Mouse (Mus musculus) heart, adult 2 months (tissue): Measurements from ENCODE around the gene Trpm4. TPM values are rescaled to one million over a fixed set of nuclear protein-coding genes. Genes with fewer than 3 reads are reported as not detected.

Experiments
- DNase-seq, 2 experiments: peaks; one replicate each; pipeline ENCODE4 v3.0.0; 2021
- H3K27ac ChIP-seq: fragments of 200-600 bp; 2 replicates; pipeline ENCODE4 v1.8.1; 2022
- H3K27me3 ChIP-seq: fragments of 200-500 bp; 2 replicates; pipeline ENCODE4 v1.6.1; 2012; ENCODE audit warnings: mild to moderate bottlenecking, low read length, inconsistent platforms, mixed read lengths; ENCODE audit not compliant: control insufficient read depth, insufficient read depth
- H3K36me3 ChIP-seq: fragments of 200-500 bp; 2 replicates; pipeline ENCODE4 v1.6.1; 2012; ENCODE audit warnings: low read length, inconsistent platforms; ENCODE audit not compliant: control insufficient read depth, insufficient read depth
- H3K4me1 ChIP-seq: fragments of 200-500 bp; 2 replicates; pipeline ENCODE4 v1.6.1; 2011; ENCODE audit warnings: low read length; ENCODE audit not compliant: control insufficient read depth, insufficient read depth
- H3K4me3 ChIP-seq: fragments of 200-600 bp; 2 replicates; pipeline ENCODE4 v1.8.1; 2022
- H3K79me2 ChIP-seq: fragments of 200-500 bp; replicated peaks from 2 replicates; pipeline ENCODE4 v1.6.1; 2012; ENCODE audit warnings: mild to moderate bottlenecking, inconsistent platforms, low read length, moderate library complexity, mixed read lengths; ENCODE audit not compliant: control insufficient read depth, insufficient read depth
- H3K9ac ChIP-seq: fragments of 200-500 bp; 2 replicates; pipeline ENCODE4 v1.6.1; 2012; ENCODE audit warnings: low read depth, mild to moderate bottlenecking, control low read depth, inconsistent platforms, low read length, mixed read lengths
- CTCF ChIP-seq: fragments of 200-600 bp; IDR thresholded peaks from 2 replicates; pipeline ENCODE4 v1.8.1; 2022; ENCODE audit warnings: antibody characterized with exemption, mild to moderate bottlenecking, moderate library complexity
- EP300 ChIP-seq: fragments of 200-500 bp; IDR thresholded peaks from 2 replicates; pipeline ENCODE4 v1.6.1; 2011; ENCODE audit warnings: low read depth, low read length, control low read depth; ENCODE audit not compliant: insufficient read depth
- POLR2A ChIP-seq: fragments of 200-500 bp; IDR thresholded peaks from 2 replicates; pipeline ENCODE4 v1.6.1; 2011; ENCODE audit warnings: mild to moderate bottlenecking, low read depth, low read length, control low read depth; ENCODE audit not compliant: insufficient read depth
- WGBS: fragments of 180-500 bp; shearing (Covaris S2); methylation state at CpG from one replicate; pipeline ENCODE4 v1.1.7; 2018; 5-methylcytosine and 5-hydroxymethylcytosine counted together
- intact Hi-C: fragments of 180-260 bp; cut with DNase I; formaldehyde crosslinking; loops from one replicate; pipeline ENCODE4 v1.15.1; 2025
- polyA plus RNA-seq: library from polyadenylated mRNA; depleted of rRNA; stranded (reverse); fragments of >200 nt; gene quantifications from 2 replicates; pipeline ENCODE4 v1.2.3, GENCODE M21; 2012
- total RNA-seq, 2 experiments: library from RNA; stranded (reverse); gene quantifications; 2 replicates each; pipeline ENCODE4 v1.2.3; 2021

The Trpm4 gene
- total and polyA plus RNA-seq, 3 experiments, result 21.0 to 38.7 (median 21.4) TPM

- Histone ChIP-seq H3K9ac (no peak overlapping the region), H3K27me3 (no peaks in the 10 kb centered on the region), H3K36me3 (no peaks in the 10 kb centered on the region), H3K4me1 (no peaks in the 10 kb centered on the region), H3K27ac (no peak overlapping the region), H3K79me2 (no peaks in the 10 kb centered on the region), H3K4me3 (no peak overlapping the region)
- no peak for TF ChIP-seq EP300
- TF ChIP-seq POLR2A, result no peak
- no peak for TF ChIP-seq CTCF
- intact Hi-C loops, result no loop called here
- no peak for DNase-seq
- WGBS, result 83% methylated on average over 13 of the region's 13 CpGs
Measured at GRCm38 (mm10) chr7:45286486-45286885, 47.1 kb downstream of the Trpm4 start.

GRCm38 (mm10) chr7:45277136-45277760, 56.3 kb downstream of the Trpm4 start, which contains the start of gene Slc6a21:
Gene Slc6a21, plus strand, starts transcription at chr7:45277513.
- TF ChIP-seq CTCF (peak; percentile 99; the same call in 1 of the 2 replicates), POLR2A (no peak)
- peak within 1 kb of the TSS; percentile 59 for H3K9ac ChIP-seq
- H3K4me3 ChIP-seq, result peak within 1 kb of the TSS; percentile 42
- WGBS, result 8% methylated on average over 44 of the region's 44 CpGs
- peak; percentile 82 to 86 for DNase-seq
- intact Hi-C loops, result loop anchor here (2.0 kb wide), 1 partner anchor 22 kb away; no protein-coding TSS in a partner anchor
- H3K27me3 ChIP-seq, result peaks cover 1% of the 10 kb centered on the region; the same call in 1 of the 2 replicates
- no peak within 1 kb of the TSS for H3K27ac ChIP-seq
- H3K36me3 ChIP-seq, result no peaks in the 10 kb centered on the region
- no peaks in the 10 kb centered on the region for H3K79me2 ChIP-seq
- peaks cover 2% of the 10 kb centered on the region; the same call in 1 of the 2 replicates for H3K4me1 ChIP-seq

GRCm38 (mm10) chr7:45273672-45274071, 59.9 kb downstream of the Trpm4 start:
- WGBS, result 83% methylated on average over 8 of the region's 8 CpGs
- Histone ChIP-seq H3K36me3 (no peaks in the 10 kb centered on the region), H3K4me3 (no peak overlapping the region), H3K27ac (no peak overlapping the region), H3K79me2 (no peaks in the 10 kb centered on the region), H3K9ac (no peak overlapping the region), H3K27me3 (peaks cover 1% of the 10 kb centered on the region; the same call in 1 of the 2 replicates), H3K4me1 (peaks cover 2% of the 10 kb centered on the region; the same call in 1 of the 2 replicates)
- DNase-seq, result no peak
- TF ChIP-seq CTCF (no peak), POLR2A (no peak), EP300 (no peak)
- intact Hi-C loops, result no loop called here

- intact Hi-C loops, result no loop called here
- no peak for TF ChIP-seq POLR2A
- H3K9ac ChIP-seq, result no peak overlapping the region
- no peaks in the 10 kb centered on the region for H3K79me2 ChIP-seq
- H3K4me1 ChIP-seq, result peaks cover 2% of the 10 kb centered on the region; the same call in 1 of the 2 replicates
- H3K27ac ChIP-seq, result no peak overlapping the region
- DNase-seq, result no peak
- WGBS, result 80% methylated on average over 10 of the region's 10 CpGs
- H3K36me3 ChIP-seq, result no peaks in the 10 kb centered on the region
- no peak overlapping the region for H3K4me3 ChIP-seq
- peaks cover 1% of the 10 kb centered on the region; the same call in 1 of the 2 replicates for H3K27me3 ChIP-seq
Measured at GRCm38 (mm10) chr7:45272786-45273412, 60.7 kb downstream of the Trpm4 start.

- H3K79me2 ChIP-seq, result no peaks in the 10 kb centered on the region
- no peaks in the 10 kb centered on the region for H3K36me3 ChIP-seq
- DNase-seq, result no peak
- H3K4me1 ChIP-seq, result no peaks in the 10 kb centered on the region; the same call in 1 of the 2 replicates
- 52% methylated on average over 1 of the region's 1 CpGs for WGBS
- no peaks in the 10 kb centered on the region for H3K27me3 ChIP-seq
- no peak overlapping the region for H3K9ac ChIP-seq
- TF ChIP-seq POLR2A (no peak), EP300 (no peak), CTCF (no peak)
- H3K27ac ChIP-seq, result no peak overlapping the region
- no peak overlapping the region for H3K4me3 ChIP-seq
- intact Hi-C loops, result no loop called here
Measured at GRCm38 (mm10) chr7:45265518-45265917, 68.1 kb downstream of the Trpm4 start.

- no peaks in the 10 kb centered on the region for H3K27me3 ChIP-seq
- no peak for TF ChIP-seq EP300
- no peak for TF ChIP-seq POLR2A
- no peak for TF ChIP-seq CTCF
- no peak for DNase-seq
- no peak overlapping the region for H3K4me3 ChIP-seq
- intact Hi-C loops, result no loop called here
- no peaks in the 10 kb centered on the region for H3K36me3 ChIP-seq
- 63% methylated on average over 3 of the region's 3 CpGs for WGBS
- no peak overlapping the region for H3K27ac ChIP-seq
- no peak overlapping the region for H3K9ac ChIP-seq
- H3K4me1 ChIP-seq, result no peaks in the 10 kb centered on the region; the same call in 1 of the 2 replicates
- no peaks in the 10 kb centered on the region for H3K79me2 ChIP-seq
Measured at GRCm38 (mm10) chr7:45264348-45264747, 69.2 kb downstream of the Trpm4 start.
